Mouse (Mus musculus): ENCODE measurements around the gene Hmx2. TPM values are rescaled to one million over a fixed set of nuclear protein-coding genes. Genes with fewer than 3 reads are reported as not detected.
A peak's percentile ranks its signal among the peaks of the same experiment; 100 is the strongest.

Hmx2 gene
- total and polyA plus RNA-seq, 2 experiments from 2014 or later, result 0.71 to 1.0 TPM

GRCm38 (mm10) chr7:131602106-131602505 is 53.5 kb downstream of the Hmx2 start:
- Histone ChIP-seq H3K4me1 (ENCODE audit: insufficient read depth, low read length) (no peaks in the 10 kb centered on the region; the same call in 1 of the 2 replicates), H3K27me3 (ENCODE audit: insufficient read depth, low read length) (no peaks in the 10 kb centered on the region), H3K27ac (ENCODE audit: low read depth, low read length) (no peak overlapping the region), H3K4me2 (ENCODE audit: low read depth, low read length, poor library complexity, severe bottlenecking) (no peak overlapping the region), H3K4me3 (ENCODE audit: low read depth, low read length) (no peak overlapping the region), H3K9ac (replicated peaks; ENCODE audit: low read length, poor library complexity, severe bottlenecking) (no peak overlapping the region), H3K36me3 (ENCODE audit: insufficient read depth, low read length) (no peaks in the 10 kb centered on the region), H3K9me3 (ENCODE audit: low read length) (no peaks in the 10 kb centered on the region)
- 74% methylated on average over 7 of the region's 7 CpGs for WGBS
- ATAC-seq (ENCODE audit: low FRiP score) (no peak), DNase-seq (ENCODE audit: low spot score) (no peak)
- TF ChIP-seq CTCF (IDR thresholded peaks at IDR 0.05), result no peak

- no peaks in the 10 kb centered on the region; the same call in 1 of the 2 replicates for H3K4me1 ChIP-seq (ENCODE audit: insufficient read depth, low read length)
- no peaks in the 10 kb centered on the region for H3K27me3 ChIP-seq (ENCODE audit: insufficient read depth, low read length)
- no peak for TF ChIP-seq CTCF (IDR thresholded peaks at IDR 0.05)
- DNase-seq (ENCODE audit: low spot score) (no peak), ATAC-seq (ENCODE audit: low FRiP score) (no peak)
- no peak overlapping the region for H3K4me3 ChIP-seq (ENCODE audit: low read depth, low read length)
- H3K9me3 ChIP-seq (ENCODE audit: low read length), result no peaks in the 10 kb centered on the region
- H3K9ac ChIP-seq (replicated peaks; ENCODE audit: low read length, poor library complexity, severe bottlenecking), result no peak overlapping the region
- no peaks in the 10 kb centered on the region for H3K36me3 ChIP-seq (ENCODE audit: insufficient read depth, low read length)
- 7% methylated on average over 6 of the region's 11 CpGs for WGBS
- no peak overlapping the region for H3K4me2 ChIP-seq (ENCODE audit: low read depth, low read length, poor library complexity, severe bottlenecking)
- H3K27ac ChIP-seq (ENCODE audit: low read depth, low read length), result no peak overlapping the region
These were observed 54.6 kb downstream of the Hmx2 start for GRCm38 (mm10) chr7:131603186-131603585.

GRCm38 (mm10) chr7:131604946-131605345 is 56.4 kb downstream of the Hmx2 start:
- no peaks in the 10 kb centered on the region for H3K36me3 ChIP-seq (ENCODE audit: insufficient read depth, low read length)
- H3K9ac ChIP-seq (replicated peaks; ENCODE audit: low read length, poor library complexity, severe bottlenecking), result no peak overlapping the region
- H3K4me1 ChIP-seq (ENCODE audit: insufficient read depth, low read length), result no peaks in the 10 kb centered on the region; the same call in 1 of the 2 replicates
- H3K9me3 ChIP-seq (ENCODE audit: low read length), result no peaks in the 10 kb centered on the region
- no peak overlapping the region for H3K27ac ChIP-seq (ENCODE audit: low read depth, low read length)
- TF ChIP-seq CTCF (IDR thresholded peaks at IDR 0.05), result no peak
- no peaks in the 10 kb centered on the region for H3K27me3 ChIP-seq (ENCODE audit: insufficient read depth, low read length)
- 95% methylated on average over 10 of the region's 10 CpGs for WGBS
- no peak overlapping the region for H3K4me2 ChIP-seq (ENCODE audit: low read depth, low read length, poor library complexity, severe bottlenecking)
- DNase-seq (ENCODE audit: low spot score) (no peak), ATAC-seq (ENCODE audit: low FRiP score) (no peak)
- no peak overlapping the region for H3K4me3 ChIP-seq (ENCODE audit: low read depth, low read length)

- ATAC-seq (ENCODE audit: low FRiP score) (no peak), DNase-seq (ENCODE audit: low spot score) (peak; percentile 32)
- 73% methylated on average over 4 of the region's 4 CpGs for WGBS
- Histone ChIP-seq H3K9me3 (ENCODE audit: low read length) (no peaks in the 10 kb centered on the region), H3K36me3 (ENCODE audit: insufficient read depth, low read length) (no peaks in the 10 kb centered on the region), H3K27ac (ENCODE audit: low read depth, low read length) (no peak overlapping the region), H3K4me3 (ENCODE audit: low read depth, low read length) (no peak overlapping the region), H3K27me3 (ENCODE audit: insufficient read depth, low read length) (no peaks in the 10 kb centered on the region), H3K4me1 (ENCODE audit: insufficient read depth, low read length) (no peaks in the 10 kb centered on the region; the same call in 1 of the 2 replicates), H3K9ac (replicated peaks; ENCODE audit: low read length, poor library complexity, severe bottlenecking) (no peak overlapping the region), H3K4me2 (ENCODE audit: low read depth, low read length, poor library complexity, severe bottlenecking) (no peak overlapping the region)
- TF ChIP-seq CTCF (IDR thresholded peaks at IDR 0.05), result no peak
These were observed 56.9 kb downstream of the Hmx2 start for GRCm38 (mm10) chr7:131605481-131605880.

Other genes starting within 250 kb of the Hmx2 start
- gene Cuzd1, start 226.5 kb upstream of the Hmx2 start, total RNA-seq (2014; rRNA removed), result not detected in 2 replicates
- 0.06 and 0.07 TPM in 2 replicates for gene Cuzd1, start 226.5 kb upstream of the Hmx2 start, polyA plus RNA-seq (2015; fragmentation: Nextera tagmentation; extraction: Ambion mirVana)
- gene Fam24b, start 219.3 kb upstream of the Hmx2 start, total RNA-seq (2014; rRNA removed), result not detected in 2 replicates
- gene Fam24b, start 219.3 kb upstream of the Hmx2 start, polyA plus RNA-seq (2015; fragmentation: Nextera tagmentation; extraction: Ambion mirVana), result not detected in 2 replicates
- gene Fam24a, start 214.9 kb upstream of the Hmx2 start, total RNA-seq (2014; rRNA removed), result not detected in 2 replicates
- 0.66 TPM in 1 of 2 replicates, not detected in the other for gene Fam24a, start 214.9 kb upstream of the Hmx2 start, polyA plus RNA-seq (2015; fragmentation: Nextera tagmentation; extraction: Ambion mirVana)
- 16.2 and 28.7 TPM in 2 replicates for gene 2310057M21Rik, start 186.0 kb upstream of the Hmx2 start, total RNA-seq (2014; rRNA removed)
- gene 2310057M21Rik, start 186.0 kb upstream of the Hmx2 start, polyA plus RNA-seq (2015; fragmentation: Nextera tagmentation; extraction: Ambion mirVana), result 24.9 and 28.1 TPM in 2 replicates
- 36.6 and 44.5 TPM in 2 replicates for gene Pstk, start 177.6 kb upstream of the Hmx2 start, total RNA-seq (2014; rRNA removed)
- gene Pstk, start 177.6 kb upstream of the Hmx2 start, polyA plus RNA-seq (2015; fragmentation: Nextera tagmentation; extraction: Ambion mirVana), result 54.3 and 55.0 TPM in 2 replicates
- 11.8 and 19.9 TPM in 2 replicates for gene Ikzf5, start 138.3 kb upstream of the Hmx2 start, total RNA-seq (2014; rRNA removed)
- 9.5 and 10.8 TPM in 2 replicates for gene Ikzf5, start 138.3 kb upstream of the Hmx2 start, polyA plus RNA-seq (2015; fragmentation: Nextera tagmentation; extraction: Ambion mirVana)
- gene Acadsb, start 138.2 kb upstream of the Hmx2 start, total RNA-seq (2014; rRNA removed), result 36.2 and 47.2 TPM in 2 replicates
- gene Acadsb, start 138.2 kb upstream of the Hmx2 start, polyA plus RNA-seq (2015; fragmentation: Nextera tagmentation; extraction: Ambion mirVana), result 73.2 and 78.7 TPM in 2 replicates
- 0.80 and 0.88 TPM in 2 replicates for gene Hmx3, start 5.9 kb upstream of the Hmx2 start, total RNA-seq (2014; rRNA removed)
- 0.86 and 1.2 TPM in 2 replicates for gene Hmx3, start 5.9 kb upstream of the Hmx2 start, polyA plus RNA-seq (2015; fragmentation: Nextera tagmentation; extraction: Ambion mirVana)
- 101 and 106 TPM in 2 replicates for gene Bub3, start 11.4 kb downstream of the Hmx2 start, total RNA-seq (2014; rRNA removed)
- gene Bub3, start 11.4 kb downstream of the Hmx2 start, polyA plus RNA-seq (2015; fragmentation: Nextera tagmentation; extraction: Ambion mirVana), result 120 and 125 TPM in 2 replicates